Mouse (Mus musculus) heart, adult 2 months (tissue): ENCODE measurements around the gene Immp1l. TPM values are rescaled to one million over a fixed set of nuclear protein-coding genes. Genes with fewer than 3 reads are reported as not detected.

Experiments used
- DNase-seq, 2 experiments: peaks; one replicate each; pipeline ENCODE4 v3.0.0; 2021
- H3K27ac ChIP-seq: fragments of 200-600 bp; 2 replicates; pipeline ENCODE4 v1.8.1; 2022
- H3K27me3 ChIP-seq: fragments of 200-500 bp; 2 replicates; pipeline ENCODE4 v1.6.1; 2012; ENCODE audit warnings: mild to moderate bottlenecking, low read length, inconsistent platforms, mixed read lengths; ENCODE audit not compliant: control insufficient read depth, insufficient read depth
- H3K36me3 ChIP-seq: fragments of 200-500 bp; 2 replicates; pipeline ENCODE4 v1.6.1; 2012; ENCODE audit warnings: low read length, inconsistent platforms; ENCODE audit not compliant: control insufficient read depth, insufficient read depth
- H3K4me1 ChIP-seq: fragments of 200-500 bp; 2 replicates; pipeline ENCODE4 v1.6.1; 2011; ENCODE audit warnings: low read length; ENCODE audit not compliant: control insufficient read depth, insufficient read depth
- H3K4me3 ChIP-seq: fragments of 200-600 bp; 2 replicates; pipeline ENCODE4 v1.8.1; 2022
- H3K79me2 ChIP-seq: fragments of 200-500 bp; replicated peaks from 2 replicates; pipeline ENCODE4 v1.6.1; 2012; ENCODE audit warnings: mild to moderate bottlenecking, inconsistent platforms, low read length, moderate library complexity, mixed read lengths; ENCODE audit not compliant: control insufficient read depth, insufficient read depth
- H3K9ac ChIP-seq: fragments of 200-500 bp; 2 replicates; pipeline ENCODE4 v1.6.1; 2012; ENCODE audit warnings: low read depth, mild to moderate bottlenecking, control low read depth, inconsistent platforms, low read length, mixed read lengths
- CTCF ChIP-seq: fragments of 200-600 bp; IDR thresholded peaks from 2 replicates; pipeline ENCODE4 v1.8.1; 2022; ENCODE audit warnings: antibody characterized with exemption, mild to moderate bottlenecking, moderate library complexity
- EP300 ChIP-seq: fragments of 200-500 bp; IDR thresholded peaks from 2 replicates; pipeline ENCODE4 v1.6.1; 2011; ENCODE audit warnings: low read depth, low read length, control low read depth; ENCODE audit not compliant: insufficient read depth
- POLR2A ChIP-seq: fragments of 200-500 bp; IDR thresholded peaks from 2 replicates; pipeline ENCODE4 v1.6.1; 2011; ENCODE audit warnings: mild to moderate bottlenecking, low read depth, low read length, control low read depth; ENCODE audit not compliant: insufficient read depth
- WGBS: fragments of 180-500 bp; shearing (Covaris S2); methylation state at CpG from one replicate; pipeline ENCODE4 v1.1.7; 2018; 5-methylcytosine and 5-hydroxymethylcytosine counted together
- intact Hi-C: fragments of 180-260 bp; cut with DNase I; formaldehyde crosslinking; loops from one replicate; pipeline ENCODE4 v1.15.1; 2025
- polyA plus RNA-seq: library from polyadenylated mRNA; depleted of rRNA; stranded (reverse); fragments of >200 nt; gene quantifications from 2 replicates; pipeline ENCODE4 v1.2.3, GENCODE M21; 2012
- total RNA-seq, 2 experiments: library from RNA; stranded (reverse); gene quantifications; 2 replicates each; pipeline ENCODE4 v1.2.3; 2021

Immp1l gene
- total and polyA plus RNA-seq, 3 experiments: 37.7 to 103 (median 91.6) TPM

GRCm38 (mm10) chr2:105910611-105911010 lies 6.2 kb downstream of the Immp1l start:
- intact Hi-C loops: no loop called here

GRCm38 (mm10) chr2:105913655-105914366 lies 9.4 kb downstream of the Immp1l start:
- no peak overlapping the region for H3K27ac ChIP-seq
- intact Hi-C loops: no loop called here
- H3K4me1 ChIP-seq: no peaks in the 10 kb centered on the region
- H3K4me3 ChIP-seq: no peak overlapping the region
- H3K36me3 ChIP-seq: no peaks in the 10 kb centered on the region
- WGBS: 86% methylated on average over 6 of the region's 6 CpGs
- TF ChIP-seq EP300 (no peak), CTCF (no peak)
- H3K9ac ChIP-seq: no peak overlapping the region
- peaks cover 4% of the 10 kb centered on the region for H3K79me2 ChIP-seq
- H3K27me3 ChIP-seq: 0 out of 2 replicates have a peak, but pooled peaks cover 1% of the 10 kb centered on the region
- DNase-seq: no peak

More at GRCm38 (mm10) chr2:105910611-105911010, 6.2 kb downstream of the Immp1l start:
- Histone ChIP-seq H3K79me2 (peaks cover 4% of the 10 kb centered on the region), H3K27me3 (0 out of 2 replicates have a peak, but pooled peaks cover 1% of the 10 kb centered on the region), H3K36me3 (no peaks in the 10 kb centered on the region; the same call in 1 of the 2 replicates), H3K27ac (no peak overlapping the region), H3K4me3 (no peak overlapping the region), H3K4me1 (no peaks in the 10 kb centered on the region), H3K9ac (no peak overlapping the region)
- DNase-seq: no peak
- 90% methylated on average over 3 of the region's 3 CpGs for WGBS
- TF ChIP-seq CTCF: no peak
- TF ChIP-seq POLR2A: no peak
- no peak for TF ChIP-seq EP300

- H3K79me2 ChIP-seq: peaks cover 4% of the 10 kb centered on the region
- intact Hi-C loops: no loop called here
- WGBS: 89% methylated on average over 1 of the region's 1 CpGs
- no peak overlapping the region for H3K27ac ChIP-seq
- H3K27me3 ChIP-seq: 0 out of 2 replicates have a peak, but pooled peaks cover 1% of the 10 kb centered on the region
- no peaks in the 10 kb centered on the region for H3K36me3 ChIP-seq
- H3K9ac ChIP-seq: no peak overlapping the region
- no peak overlapping the region for H3K4me3 ChIP-seq
- DNase-seq: no peak
- TF ChIP-seq CTCF: no peak
- TF ChIP-seq EP300: no peak
- no peak for TF ChIP-seq POLR2A
- H3K4me1 ChIP-seq: no peaks in the 10 kb centered on the region
Measured at GRCm38 (mm10) chr2:105916671-105917070, 12.2 kb downstream of the Immp1l start.

- Histone ChIP-seq H3K4me3 (no peak overlapping the region), H3K4me1 (no peaks in the 10 kb centered on the region), H3K79me2 (peaks cover 4% of the 10 kb centered on the region), H3K9ac (no peak overlapping the region), H3K36me3 (no peaks in the 10 kb centered on the region), H3K27me3 (0 out of 2 replicates have a peak, but pooled peaks cover 1% of the 10 kb centered on the region), H3K27ac (no peak overlapping the region)
- WGBS: 84% methylated on average over 5 of the region's 5 CpGs
- no peak for DNase-seq
- intact Hi-C loops: no loop called here
- TF ChIP-seq EP300 (no peak), CTCF (no peak), POLR2A (no peak)
Measured at GRCm38 (mm10) chr2:105917623-105918346, 13.3 kb downstream of the Immp1l start.

GRCm38 (mm10) chr2:105950131-105950530 lies 45.7 kb downstream of the Immp1l start:
- 100% methylated on average over 2 of the region's 2 CpGs for WGBS
- no peaks in the 10 kb centered on the region for H3K79me2 ChIP-seq
- no peak overlapping the region for H3K4me3 ChIP-seq
- H3K9ac ChIP-seq: no peak overlapping the region
- intact Hi-C loops: no loop called here
- H3K27ac ChIP-seq: no peak overlapping the region
- TF ChIP-seq CTCF: no peak
- no peak for TF ChIP-seq POLR2A
- TF ChIP-seq EP300: no peak
- peaks cover 3% of the 10 kb centered on the region for H3K4me1 ChIP-seq
- no peak for DNase-seq
- H3K27me3 ChIP-seq: no peaks in the 10 kb centered on the region
- peaks cover 7% of the 10 kb centered on the region; the same call in 1 of the 2 replicates for H3K36me3 ChIP-seq

GRCm38 (mm10) chr2:105951350-105951940 lies 47.0 kb downstream of the Immp1l start:
- H3K79me2 ChIP-seq: no peaks in the 10 kb centered on the region
- peaks cover 3% of the 10 kb centered on the region for H3K4me1 ChIP-seq
- 98% methylated on average over 1 of the region's 1 CpGs for WGBS
- no peak for TF ChIP-seq CTCF
- TF ChIP-seq POLR2A: no peak
- TF ChIP-seq EP300: no peak
- H3K27me3 ChIP-seq: no peaks in the 10 kb centered on the region
- peaks cover 7% of the 10 kb centered on the region; the same call in 1 of the 2 replicates for H3K36me3 ChIP-seq
- H3K27ac ChIP-seq: no peak overlapping the region
- DNase-seq: no peak
- intact Hi-C loops: no loop called here
- H3K4me3 ChIP-seq: no peak overlapping the region
- H3K9ac ChIP-seq: no peak overlapping the region
